Mouse (Mus musculus) G1E (cell line): ENCODE results near the gene Srms. TPM values are rescaled to one million over a fixed set of nuclear protein-coding genes. Genes with fewer than 3 reads are reported as not detected.
"Not testable (repeated sequence)": the region's sequence is repeated elsewhere in the genome, so short reads cannot be mapped to it uniquely, and the experiment has no call there.

Source experiments
- ATAC-seq: 2 replicates; pipeline ENCODE4 v1.8.0; 2016; ENCODE audit warnings: mild to moderate bottlenecking; ENCODE audit not compliant: insufficient number of reproducible peaks, poor library complexity, low FRiP score, severe bottlenecking; ENCODE audit errors: extremely low read depth
- DNase-seq: peaks from one replicate; pipeline ENCODE4 v3.0.0; 2012; ENCODE audit warnings: low spot score
- H3K27me3 ChIP-seq: 2 replicates; pipeline ENCODE4 v1.6.1; 2012; ENCODE audit warnings: mild to moderate bottlenecking, low read length, inconsistent platforms; ENCODE audit not compliant: insufficient read depth
- H3K36me3 ChIP-seq: replicated peaks from 2 replicates; pipeline ENCODE3; 2012; ENCODE audit warnings: mild to moderate bottlenecking, inconsistent platforms
- H3K4me1 ChIP-seq: 2 replicates; pipeline ENCODE4 v1.6.1; 2012; ENCODE audit warnings: low read depth, low read length, inconsistent platforms, mixed read lengths; ENCODE audit not compliant: insufficient read depth
- H3K4me3 ChIP-seq: 2 replicates; pipeline ENCODE4 v1.5.1; 2012; ENCODE audit warnings: low read depth, mild to moderate bottlenecking, inconsistent platforms, low read length, moderate library complexity, mixed read lengths
- H3K9me3 ChIP-seq: replicated peaks from 2 replicates; pipeline ENCODE4 v1.6.1; 2012; ENCODE audit warnings: inconsistent platforms
- CTCF ChIP-seq: IDR thresholded peaks from 2 replicates; pipeline ENCODE4 v1.5.1; 2012; ENCODE audit warnings: low read depth, low read length, inconsistent platforms, mixed read lengths
- GATA1 ChIP-seq: IDR thresholded peaks from 2 replicates; pipeline ENCODE4 v1.6.1; 2012; ENCODE audit warnings: borderline replicate concordance, low read length, inconsistent platforms, mixed read lengths
- GATA2 ChIP-seq: IDR thresholded peaks from 2 replicates; pipeline ENCODE4 v1.6.1; 2012; ENCODE audit warnings: low read depth, low read length, inconsistent platforms, borderline replicate concordance
- POLR2AphosphoS5 ChIP-seq: IDR thresholded peaks from 2 replicates; pipeline ENCODE4 v1.6.1; 2012; ENCODE audit warnings: low read depth, low read length, inconsistent platforms; ENCODE audit not compliant: insufficient replicate concordance
- TAL1 ChIP-seq: conservative IDR thresholded peaks from 2 replicates; pipeline ENCODE4 v1.6.1; 2012; ENCODE audit warnings: low read depth, low read length, inconsistent platforms, mixed read lengths
- polyA plus RNA-seq: library from polyadenylated mRNA; stranded (reverse); fragments of >175 nt; gene quantifications from 2 replicates; pipeline ENCODE4 v1.2.3, GENCODE M21; 2012
- total RNA-seq, 2 experiments: library from RNA; stranded (forward) in 1 of 2; stranded (reverse) in 1 of 2; fragments of 200-1000 nt in 1 of 2; fragments of >200 nt in 1 of 2; fragmentation: Nextera tagmentation in 1 of 2; gene quantifications; 2 replicates each; pipeline ENCODE4 v1.2.3; 2014 to 2017

Srms gene
- total and polyA plus RNA-seq, 3 experiments: 0.30 TPM; not detected in 2

GRCm38 (mm10) chr2:181193044-181193443, 19.9 kb downstream of the Srms start:
- no peak for ATAC-seq
- TF ChIP-seq TAL1 (no peak), GATA2 (no peak)
- Histone ChIP-seq H3K36me3 (peaks cover 17% of the 10 kb centered on the region), H3K9me3 (no peaks in the 10 kb centered on the region), H3K4me1 (peaks cover 8% of the 10 kb centered on the region), H3K27me3 (peaks cover 34% of the 10 kb centered on the region), H3K4me3 (no peak overlapping the region)
- DNase-seq: no peak

- no peaks in the 10 kb centered on the region for H3K9me3 ChIP-seq
- H3K27me3 ChIP-seq: peaks cover 30% of the 10 kb centered on the region
- TF ChIP-seq TAL1 (no peak), GATA2 (no peak), POLR2AphosphoS5 (no peak), GATA1 (no peak), CTCF (no peak)
- DNase-seq (no peak), ATAC-seq (no peak)
- no peak overlapping the region for H3K4me3 ChIP-seq
- H3K4me1 ChIP-seq: peaks cover 16% of the 10 kb centered on the region
- peaks cover 17% of the 10 kb centered on the region for H3K36me3 ChIP-seq
These were observed 21.0 kb downstream of the Srms start for GRCm38 (mm10) chr2:181191936-181192335.

- not testable (repeated sequence) for H3K4me3 ChIP-seq, ATAC-seq, H3K9me3 ChIP-seq, DNase-seq
- Histone ChIP-seq H3K36me3 (peaks cover 17% of the 10 kb centered on the region), H3K4me1 (peaks cover 22% of the 10 kb centered on the region), H3K27me3 (peaks cover 25% of the 10 kb centered on the region)
These were observed 21.6 kb downstream of the Srms start for GRCm38 (mm10) chr2:181191385-181191784.

- TF ChIP-seq GATA1 (no peak), TAL1 (no peak), GATA2 (no peak), POLR2AphosphoS5 (no peak), CTCF (no peak)
- ATAC-seq (no peak), DNase-seq (no peak)
- H3K4me3 ChIP-seq: no peak overlapping the region
- peaks cover 24% of the 10 kb centered on the region for H3K4me1 ChIP-seq
- H3K9me3 ChIP-seq: no peaks in the 10 kb centered on the region
- peaks cover 15% of the 10 kb centered on the region; the same call in 1 of the 2 replicates for H3K27me3 ChIP-seq
- H3K36me3 ChIP-seq: peaks cover 17% of the 10 kb centered on the region
These were observed 23.7 kb downstream of the Srms start for GRCm38 (mm10) chr2:181189321-181189720.

- H3K9me3 ChIP-seq: no peaks in the 10 kb centered on the region
- DNase-seq (no peak), ATAC-seq (no peak)
- H3K4me3 ChIP-seq: peak overlapping the region; percentile 21; the same call in 1 of the 2 replicates
- TF ChIP-seq POLR2AphosphoS5 (no peak), TAL1 (no peak), CTCF (no peak), GATA2 (no peak), GATA1 (no peak)
- peaks cover 10% of the 10 kb centered on the region; the same call in 1 of the 2 replicates for H3K27me3 ChIP-seq
- H3K4me1 ChIP-seq: peaks cover 24% of the 10 kb centered on the region
- peaks cover 17% of the 10 kb centered on the region for H3K36me3 ChIP-seq
These were observed 24.3 kb downstream of the Srms start for GRCm38 (mm10) chr2:181188681-181189080.

GRCm38 (mm10) chr2:181187121-181188000, 25.6 kb downstream of the Srms start, which contains the start of gene Ppdpf:
Gene Ppdpf (plus strand): TSS chr2:181187247.
- H3K4me1 ChIP-seq: peaks cover 24% of the 10 kb centered on the region
- peak; percentile 98 for DNase-seq
- no peaks in the 10 kb centered on the region for H3K9me3 ChIP-seq
- H3K27me3 ChIP-seq: peaks cover 8% of the 10 kb centered on the region; the same call in 1 of the 2 replicates
- no peak for TF ChIP-seq POLR2AphosphoS5
- no peak for TF ChIP-seq TAL1
- no peak for TF ChIP-seq GATA1
- TF ChIP-seq CTCF: no peak
- TF ChIP-seq GATA2: no peak
- peak within 1 kb of the TSS; percentile 86 for H3K4me3 ChIP-seq
- H3K36me3 ChIP-seq: peaks cover 17% of the 10 kb centered on the region
- ATAC-seq: peak; percentile 92

GRCm38 (mm10) chr2:181186635-181187034, 26.4 kb downstream of the Srms start:
- H3K9me3 ChIP-seq: no peaks in the 10 kb centered on the region
- DNase-seq: peak; percentile 75
- peak overlapping the region; percentile 86 for H3K4me3 ChIP-seq
- H3K27me3 ChIP-seq: peaks cover 8% of the 10 kb centered on the region; the same call in 1 of the 2 replicates
- H3K4me1 ChIP-seq: peaks cover 24% of the 10 kb centered on the region
- peak; percentile 98 for TF ChIP-seq CTCF
- TF ChIP-seq POLR2AphosphoS5: no peak
- H3K36me3 ChIP-seq: peaks cover 17% of the 10 kb centered on the region
- peak; percentile 65 for ATAC-seq
